Mouse (Mus musculus) limb, embryonic 10.5 days (tissue): Measurements from ENCODE around the gene Krit1. TPM values are rescaled to one million over a fixed set of nuclear protein-coding genes. Genes with fewer than 3 reads are reported as not detected.
"Not testable (repeated sequence)": the region's sequence is repeated elsewhere in the genome, so short reads cannot be mapped to it uniquely, and the experiment has no call there.

ENCODE experiments used
- DNase-seq: peaks from one replicate; pipeline ENCODE4 v3.0.0-alpha.2; 2017; ENCODE audit warnings: low spot score
- H3K27ac ChIP-seq: fragments of 300-500 bp; sonication (generic); 2 replicates; pipeline ENCODE4 v1.5.1; 2016; ENCODE audit warnings: mild to moderate bottlenecking
- H3K27me3 ChIP-seq: fragments of 300-500 bp; sonication (generic); 2 replicates; pipeline ENCODE4 v1.6.1; 2016; ENCODE audit warnings: low read depth, mild to moderate bottlenecking; ENCODE audit not compliant: poor library complexity, severe bottlenecking
- H3K36me3 ChIP-seq: fragments of 300-500 bp; sonication (generic); 2 replicates; pipeline ENCODE4 v1.6.1; 2016; ENCODE audit warnings: mild to moderate bottlenecking, moderate library complexity
- H3K4me1 ChIP-seq: fragments of 300-500 bp; sonication (generic); 2 replicates; pipeline ENCODE4 v1.6.1; 2016
- H3K4me3 ChIP-seq: fragments of 300-500 bp; sonication (generic); 2 replicates; pipeline ENCODE4 v1.5.1; 2016; ENCODE audit warnings: mild to moderate bottlenecking, moderate library complexity
- H3K9me3 ChIP-seq: fragments of 300-500 bp; sonication (generic); replicated peaks from 2 replicates; pipeline ENCODE4 v1.6.1; 2016; ENCODE audit warnings: mild to moderate bottlenecking
- WGBS: fragments of 180-500 bp; shearing (Covaris S2); methylation state at CpG from one replicate; pipeline ENCODE4 v1.1.7; 2016; 5-methylcytosine and 5-hydroxymethylcytosine counted together
- polyA plus RNA-seq: library from polyadenylated mRNA; unstranded; fragments of >200 nt; fragmentation: Nextera tagmentation; extraction: Ambion mirVana; gene quantifications from 2 replicates; pipeline ENCODE4 v1.2.1, GENCODE M21; 2016

Krit1 gene
- polyA plus RNA-seq: 45.3 and 50.5 TPM in 2 replicates

DNA sequence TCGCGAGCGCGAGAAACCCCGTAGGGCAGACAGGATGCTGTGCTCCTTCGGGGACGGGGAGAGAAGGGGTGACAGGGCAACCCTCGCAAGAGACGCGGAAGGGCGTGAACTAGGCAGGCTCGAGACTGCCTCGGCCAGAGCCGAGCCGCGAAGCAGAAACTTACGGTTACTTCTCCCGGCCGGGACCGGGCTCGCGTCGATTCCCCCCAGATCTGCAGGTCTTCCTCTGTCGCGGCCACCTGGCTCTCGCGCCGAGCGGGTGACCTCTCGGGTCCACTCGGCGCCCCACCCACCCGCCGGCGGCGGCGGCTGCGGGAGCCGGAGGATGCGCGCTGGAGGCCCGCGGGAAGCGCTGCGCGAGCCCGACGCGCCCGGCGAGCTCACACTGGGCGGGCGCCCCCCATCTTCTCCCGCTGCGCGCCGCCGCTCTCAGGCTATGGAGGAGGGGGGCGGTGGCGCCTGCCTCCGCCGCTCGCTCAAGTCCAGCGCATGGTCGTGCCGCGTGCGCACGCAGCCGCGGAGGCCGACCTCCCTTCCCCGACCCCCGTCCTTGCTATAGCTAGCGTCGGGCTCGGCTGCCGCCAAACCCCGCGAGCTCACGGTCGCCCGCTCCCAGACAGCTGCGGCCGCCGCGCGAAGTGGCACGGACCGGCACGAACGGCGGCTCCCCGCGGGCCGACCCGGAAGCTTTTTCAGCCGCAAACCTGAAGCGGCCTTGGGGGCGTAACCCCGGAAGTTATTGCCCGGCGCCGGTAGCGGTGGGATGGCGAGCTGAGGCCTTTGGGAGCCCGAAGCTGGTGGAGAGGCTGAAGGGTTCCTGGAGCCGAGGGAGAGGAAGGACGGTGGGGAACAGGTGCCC, at the start of gene Krit1, which contains the start of gene Ankib1:
TSS of gene Krit1 (plus strand) at position 752 of the 859 bp plus-strand sequence.
TSS of gene Ankib1 (minus strand) at position 493 of the 859 bp plus-strand sequence.
- Histone ChIP-seq H3K27ac (peak within 1 kb of the TSS; percentile 93), H3K4me3 (peak within 1 kb of the TSS; percentile 88), H3K27me3 (no peaks in the 10 kb centered on the region), H3K36me3 (no peaks in the 10 kb centered on the region), H3K4me1 (peaks cover 12% of the 10 kb centered on the region), H3K9me3 (no peaks in the 10 kb centered on the region)
- DNase-seq: peak; percentile 92
- under 1% methylated on average over 108 of the region's 109 CpGs for WGBS

DNA sequence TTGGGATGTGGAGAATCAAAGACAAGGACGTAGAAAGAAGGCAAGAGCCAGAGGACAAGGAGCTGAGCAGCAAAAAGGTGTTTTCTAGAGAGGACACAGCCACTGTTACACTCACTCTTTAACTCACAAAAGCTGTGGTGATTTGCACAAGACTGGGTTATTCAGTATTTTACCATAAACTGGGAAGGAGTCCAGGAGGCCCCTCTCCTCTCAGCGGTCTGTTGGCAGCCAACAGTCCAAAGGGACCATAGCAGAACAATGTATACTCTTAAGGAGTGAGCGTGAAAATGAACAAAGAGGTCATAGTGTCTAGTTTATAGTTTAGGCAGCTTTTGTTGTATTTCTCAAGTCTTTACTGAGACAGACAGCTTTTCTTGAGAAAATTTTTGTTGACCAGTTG, 31.5 kb upstream of the Krit1 start:
- no peak overlapping the region for H3K27ac ChIP-seq
- no peaks in the 10 kb centered on the region for H3K27me3 ChIP-seq
- H3K9me3 ChIP-seq: no peaks in the 10 kb centered on the region
- no peak overlapping the region for H3K4me3 ChIP-seq
- WGBS: 88% methylated on average over 3 of the region's 3 CpGs
- peaks cover 13% of the 10 kb centered on the region for H3K36me3 ChIP-seq
- no peaks in the 10 kb centered on the region for H3K4me1 ChIP-seq
- no peak for DNase-seq

DNA sequence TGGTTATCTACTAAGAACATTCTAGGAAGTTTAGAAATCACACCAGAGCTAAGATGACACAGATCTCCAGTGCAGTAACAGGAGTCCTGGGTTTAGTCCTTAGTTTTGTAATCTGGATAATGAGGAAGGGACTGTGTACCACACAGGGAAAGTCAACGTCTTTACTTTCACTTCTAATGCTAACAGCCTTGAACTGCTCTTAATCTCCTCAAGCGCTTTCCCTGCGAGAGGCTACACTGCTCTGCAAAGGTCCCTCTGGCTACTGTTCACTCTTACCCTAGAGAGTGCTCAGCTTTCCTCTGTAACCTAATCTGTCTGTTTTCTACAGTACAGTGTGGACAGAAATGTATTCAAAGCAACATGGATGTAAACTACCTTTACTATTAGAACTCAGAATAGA, 31.0 kb upstream of the Krit1 start:
- Histone ChIP-seq H3K4me1 (no peaks in the 10 kb centered on the region), H3K27me3 (no peaks in the 10 kb centered on the region), H3K9me3 (no peaks in the 10 kb centered on the region), H3K27ac (no peak overlapping the region), H3K36me3 (peaks cover 9% of the 10 kb centered on the region; the same call in 1 of the 2 replicates), H3K4me3 (no peak overlapping the region)
- DNase-seq: no peak
- 79% methylated on average over 3 of the region's 3 CpGs for WGBS

DNA sequence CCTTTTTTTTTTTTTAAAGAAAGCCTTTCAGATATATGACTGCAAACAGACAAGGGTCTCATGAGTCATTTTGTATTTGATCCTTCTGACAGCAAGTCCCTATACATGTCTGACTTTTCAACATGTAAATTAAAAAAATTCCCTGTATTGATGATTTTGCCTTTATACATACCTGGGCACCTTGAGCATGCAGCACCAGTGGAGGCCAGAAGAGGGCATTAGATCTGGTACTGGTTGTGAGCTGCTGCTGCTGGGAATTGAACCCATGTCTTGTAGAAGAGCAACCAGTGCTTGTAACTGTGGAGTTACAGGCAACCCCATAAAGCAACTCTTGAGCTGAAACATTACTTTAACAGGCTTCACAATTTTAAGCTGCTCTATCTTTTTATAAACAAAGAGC, 20.3 kb upstream of the Krit1 start:
- H3K4me1 ChIP-seq: no peaks in the 10 kb centered on the region
- no peaks in the 10 kb centered on the region for H3K27me3 ChIP-seq
- no peak for DNase-seq
- H3K4me3 ChIP-seq: no peak overlapping the region
- H3K9me3 ChIP-seq: no peaks in the 10 kb centered on the region
- H3K27ac ChIP-seq: no peak overlapping the region
- no peaks in the 10 kb centered on the region for H3K36me3 ChIP-seq

DNA sequence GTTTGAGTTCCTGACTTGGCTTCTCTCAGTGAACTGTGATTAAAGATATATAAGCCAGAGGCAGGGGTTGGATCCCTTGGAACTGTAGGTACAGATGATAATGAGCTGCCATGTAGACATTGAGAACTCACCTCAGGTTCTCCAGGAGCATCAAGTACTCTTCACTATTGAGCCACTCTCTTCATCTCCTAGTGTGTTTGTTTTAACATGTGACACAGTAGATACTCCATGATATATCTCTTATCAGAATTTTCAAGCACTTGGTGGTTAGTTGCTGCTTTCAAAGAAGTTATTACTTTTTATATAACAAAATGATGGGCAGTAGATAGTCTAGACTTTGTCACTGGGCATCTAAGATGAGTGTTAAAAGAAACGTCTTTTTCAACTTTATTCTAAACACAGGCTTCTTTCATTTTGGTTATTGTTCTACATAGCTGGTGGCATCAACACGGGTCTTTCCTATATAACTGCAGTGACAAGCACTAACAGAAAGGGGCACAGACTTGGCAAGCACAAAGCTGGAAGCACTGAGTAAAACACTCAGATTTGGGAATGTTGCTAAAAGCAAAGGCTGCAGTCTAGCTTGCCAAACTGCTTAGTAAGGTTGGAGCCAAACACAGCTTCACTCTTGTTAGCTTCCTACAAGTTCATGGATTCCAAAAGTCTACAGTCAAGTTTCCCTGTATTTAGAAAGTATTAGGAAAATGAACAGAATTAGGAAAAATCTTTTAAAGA, 18.9 kb upstream of the Krit1 start:
- Histone ChIP-seq H3K27me3 (no peaks in the 10 kb centered on the region), H3K4me1 (no peaks in the 10 kb centered on the region)
- WGBS: 87% methylated on average over 2 of the region's 2 CpGs

DNA sequence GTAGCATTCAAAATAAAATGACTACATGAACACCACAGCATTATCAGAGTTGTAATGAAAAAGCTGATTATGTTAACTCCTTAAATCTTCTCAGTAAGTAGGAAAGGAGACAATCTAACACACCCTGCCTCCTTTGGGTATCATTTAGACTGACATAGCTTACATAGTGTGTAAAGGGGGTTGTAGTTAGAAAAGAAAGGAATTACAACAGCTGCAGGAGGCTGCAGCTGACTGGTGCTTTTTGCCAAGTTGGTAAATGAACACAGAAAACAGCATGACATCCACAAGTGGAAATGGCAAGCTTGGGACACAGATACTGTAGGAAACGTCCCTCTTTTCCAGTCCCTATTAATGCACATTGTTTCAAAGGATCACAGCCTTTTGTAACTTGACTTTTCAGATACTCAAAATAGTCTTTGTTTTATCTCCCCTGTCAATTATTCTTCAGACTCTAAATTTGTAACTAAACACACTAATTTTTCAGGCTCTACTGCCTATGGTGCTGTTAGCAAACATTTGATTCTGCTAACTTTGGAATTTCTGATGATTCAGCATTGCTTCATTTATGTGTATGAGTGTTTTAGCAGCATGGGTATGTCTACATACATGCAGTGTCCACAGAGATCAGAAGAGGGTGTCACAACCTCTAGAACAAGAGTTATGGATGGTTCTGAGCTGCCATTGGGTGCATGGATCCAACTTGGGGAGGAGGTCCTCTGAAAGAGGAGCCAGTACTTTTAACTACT, 18.1 kb upstream of the Krit1 start:
- no peak for DNase-seq
- Histone ChIP-seq H3K27me3 (no peaks in the 10 kb centered on the region), H3K36me3 (no peaks in the 10 kb centered on the region), H3K4me3 (no peak overlapping the region), H3K9me3 (no peaks in the 10 kb centered on the region), H3K27ac (no peak overlapping the region), H3K4me1 (no peaks in the 10 kb centered on the region)
- WGBS: 84% methylated on average over 1 of the region's 1 CpGs

More for the DNA sequence above, 18.9 kb upstream of the Krit1 start:
- no peak for DNase-seq
- no peak overlapping the region for H3K4me3 ChIP-seq
- no peaks in the 10 kb centered on the region for H3K36me3 ChIP-seq
- no peak overlapping the region for H3K27ac ChIP-seq
- no peaks in the 10 kb centered on the region for H3K9me3 ChIP-seq

DNA sequence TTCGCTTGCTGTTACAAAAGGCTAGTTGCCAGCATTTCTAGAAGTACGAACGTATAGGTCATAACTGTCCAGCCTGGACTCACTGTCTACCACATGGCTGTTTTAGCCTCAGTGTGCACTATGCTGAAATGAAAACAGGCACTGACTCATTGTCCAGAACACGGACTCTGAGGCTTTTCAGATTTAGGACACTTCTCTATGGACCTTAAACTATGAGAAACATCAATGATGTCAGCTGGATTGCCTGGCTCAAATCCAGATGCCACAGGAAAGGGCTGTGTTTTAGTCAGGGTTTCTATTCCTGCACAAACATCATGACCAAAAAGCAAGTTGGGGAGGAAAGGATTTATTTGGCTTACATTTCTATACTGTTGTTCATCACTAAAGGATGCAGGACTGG, 15.4 kb upstream of the Krit1 start:
- no peaks in the 10 kb centered on the region for H3K9me3 ChIP-seq
- no peaks in the 10 kb centered on the region for H3K36me3 ChIP-seq
- H3K27ac ChIP-seq: no peak overlapping the region
- H3K4me3 ChIP-seq: no peak overlapping the region
- no peak for DNase-seq
- H3K27me3 ChIP-seq: no peaks in the 10 kb centered on the region
- no peaks in the 10 kb centered on the region for H3K4me1 ChIP-seq
- 93% methylated on average over 4 of the region's 4 CpGs for WGBS

DNA sequence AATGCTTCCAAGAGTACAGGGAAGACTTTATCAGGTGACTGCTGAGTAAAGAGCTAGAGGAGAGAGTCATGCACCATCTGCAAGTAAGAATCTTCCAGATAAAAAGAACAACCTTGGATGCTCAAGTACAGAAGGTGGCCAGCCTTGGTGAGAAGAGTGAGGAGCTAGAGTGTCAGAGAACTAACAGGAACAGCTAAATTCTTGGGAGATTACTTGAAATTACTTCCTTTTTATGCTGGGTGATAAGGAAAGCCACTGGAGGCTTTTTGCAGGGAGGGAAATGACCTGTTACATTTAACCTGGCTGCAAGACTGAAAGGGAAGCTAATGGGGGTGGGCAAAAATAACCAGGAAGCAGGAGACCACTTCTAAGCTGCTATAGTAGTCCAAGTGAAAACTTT, 11.9 kb upstream of the Krit1 start:
- no peak for DNase-seq
- Histone ChIP-seq H3K4me1 (no peaks in the 10 kb centered on the region), H3K9me3 (no peaks in the 10 kb centered on the region), H3K27ac (no peak overlapping the region), H3K36me3 (0 out of 2 replicates have a peak, but pooled peaks cover 3% of the 10 kb centered on the region), H3K27me3 (no peaks in the 10 kb centered on the region), H3K4me3 (no peak overlapping the region)

DNA sequence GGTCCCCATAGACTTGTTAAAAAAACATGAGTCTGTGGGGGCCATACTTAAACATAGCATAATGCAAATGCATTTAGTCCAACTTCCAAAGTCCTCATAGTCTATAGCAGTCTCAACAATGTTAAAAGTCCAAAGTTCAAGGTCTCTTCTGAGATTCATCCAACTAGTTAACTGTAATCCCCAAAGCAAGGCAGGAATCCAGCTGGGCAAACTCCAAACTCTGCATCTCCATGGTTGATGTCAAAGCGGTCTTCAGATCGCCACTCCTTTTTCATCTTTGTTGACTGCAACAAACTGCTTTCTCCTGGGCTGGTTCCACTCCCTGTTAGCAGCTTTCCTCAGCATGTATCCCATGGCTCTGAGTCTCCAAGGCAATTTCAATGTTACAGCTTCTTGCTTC, 5.9 kb upstream of the Krit1 start:
- not testable (repeated sequence) for H3K9me3 ChIP-seq, H3K4me3 ChIP-seq, DNase-seq, H3K4me1 ChIP-seq, H3K27ac ChIP-seq, H3K36me3 ChIP-seq, H3K27me3 ChIP-seq
- 98% methylated on average over 2 of the region's 2 CpGs for WGBS

DNA sequence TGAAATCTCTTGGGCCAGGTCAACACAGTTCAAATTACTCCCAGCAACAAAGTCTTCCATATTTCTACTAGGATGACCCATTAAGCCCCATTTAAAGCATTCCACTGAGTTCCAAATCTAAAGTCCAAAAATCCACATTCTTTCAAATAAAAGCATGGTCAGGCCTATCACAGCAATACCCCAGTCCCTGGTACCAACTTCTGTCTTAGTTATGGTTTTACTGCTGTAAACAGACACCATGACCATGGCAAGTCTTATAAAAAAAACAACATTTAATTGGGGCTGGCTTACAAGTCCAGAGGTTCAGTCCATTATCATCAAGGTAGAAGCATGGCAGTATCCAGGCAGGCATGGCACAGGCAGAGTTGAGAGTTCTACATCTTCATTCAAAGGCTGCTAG, 4.3 kb upstream of the Krit1 start:
- not testable (repeated sequence) for DNase-seq, H3K27ac ChIP-seq, H3K9me3 ChIP-seq, H3K27me3 ChIP-seq, H3K4me3 ChIP-seq, H3K36me3 ChIP-seq, H3K4me1 ChIP-seq

DNA sequence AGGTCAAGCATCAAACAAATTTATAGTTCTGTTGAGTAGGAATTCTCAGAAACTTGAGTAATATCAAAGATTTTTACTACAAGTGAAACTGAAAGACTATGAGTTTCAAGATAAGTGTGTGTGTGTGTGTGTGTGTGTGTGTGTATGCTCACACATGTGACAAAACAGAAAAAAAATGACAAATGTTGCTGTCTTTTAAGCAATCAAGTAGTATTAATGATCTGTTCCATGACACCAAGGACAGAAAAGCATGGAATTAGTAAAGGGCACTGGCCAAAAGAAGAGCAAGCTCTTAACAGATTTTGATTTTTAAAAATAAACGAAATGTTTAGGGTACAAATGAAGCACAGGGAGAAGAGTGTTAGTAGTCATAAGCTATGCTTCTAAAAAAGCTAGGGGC, 2.9 kb upstream of the Krit1 start:
- H3K4me3 ChIP-seq: no peak overlapping the region
- WGBS: 86% methylated on average over 1 of the region's 1 CpGs

DNA sequence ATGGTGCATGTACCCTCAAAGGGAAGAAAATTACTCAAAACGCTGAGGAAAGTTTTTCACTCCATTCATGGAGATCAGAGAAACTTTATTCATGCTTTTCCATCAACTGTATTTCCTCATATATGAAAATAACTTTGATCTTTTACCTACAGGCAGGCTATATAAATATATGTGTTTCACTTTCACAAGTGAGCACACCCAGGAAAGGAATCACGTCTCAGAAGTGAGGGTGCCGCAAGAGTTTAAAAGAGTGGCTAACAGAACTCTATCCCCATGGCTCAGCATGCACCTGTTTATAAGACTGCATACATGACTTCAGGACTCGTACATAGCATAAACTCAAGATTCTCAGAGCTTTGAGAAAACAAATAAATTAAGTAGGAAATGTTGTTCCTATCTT, 2.1 kb upstream of the Krit1 start:
- H3K4me3 ChIP-seq: no peak overlapping the region
- no peaks in the 10 kb centered on the region for H3K27me3 ChIP-seq
- DNase-seq: no peak
- H3K9me3 ChIP-seq: no peaks in the 10 kb centered on the region
- no peaks in the 10 kb centered on the region for H3K36me3 ChIP-seq
- peaks cover 12% of the 10 kb centered on the region for H3K4me1 ChIP-seq
- H3K27ac ChIP-seq: no peak overlapping the region
- 87% methylated on average over 4 of the region's 4 CpGs for WGBS

More for the DNA sequence above, 2.9 kb upstream of the Krit1 start:
- H3K36me3 ChIP-seq: no peaks in the 10 kb centered on the region
- no peaks in the 10 kb centered on the region for H3K27me3 ChIP-seq
- no peaks in the 10 kb centered on the region for H3K9me3 ChIP-seq
- no peak overlapping the region for H3K27ac ChIP-seq
- no peak for DNase-seq
- peaks cover 12% of the 10 kb centered on the region for H3K4me1 ChIP-seq
